Mouse (Mus musculus) right cerebral cortex, postnatal 25 days (tissue): ENCODE data around the gene Tmem9b.

ENCODE experiments used
- DNase-seq: peaks from one replicate; pipeline ENCODE4 v3.0.0; 2022

Gene Tmem9b

DNA sequence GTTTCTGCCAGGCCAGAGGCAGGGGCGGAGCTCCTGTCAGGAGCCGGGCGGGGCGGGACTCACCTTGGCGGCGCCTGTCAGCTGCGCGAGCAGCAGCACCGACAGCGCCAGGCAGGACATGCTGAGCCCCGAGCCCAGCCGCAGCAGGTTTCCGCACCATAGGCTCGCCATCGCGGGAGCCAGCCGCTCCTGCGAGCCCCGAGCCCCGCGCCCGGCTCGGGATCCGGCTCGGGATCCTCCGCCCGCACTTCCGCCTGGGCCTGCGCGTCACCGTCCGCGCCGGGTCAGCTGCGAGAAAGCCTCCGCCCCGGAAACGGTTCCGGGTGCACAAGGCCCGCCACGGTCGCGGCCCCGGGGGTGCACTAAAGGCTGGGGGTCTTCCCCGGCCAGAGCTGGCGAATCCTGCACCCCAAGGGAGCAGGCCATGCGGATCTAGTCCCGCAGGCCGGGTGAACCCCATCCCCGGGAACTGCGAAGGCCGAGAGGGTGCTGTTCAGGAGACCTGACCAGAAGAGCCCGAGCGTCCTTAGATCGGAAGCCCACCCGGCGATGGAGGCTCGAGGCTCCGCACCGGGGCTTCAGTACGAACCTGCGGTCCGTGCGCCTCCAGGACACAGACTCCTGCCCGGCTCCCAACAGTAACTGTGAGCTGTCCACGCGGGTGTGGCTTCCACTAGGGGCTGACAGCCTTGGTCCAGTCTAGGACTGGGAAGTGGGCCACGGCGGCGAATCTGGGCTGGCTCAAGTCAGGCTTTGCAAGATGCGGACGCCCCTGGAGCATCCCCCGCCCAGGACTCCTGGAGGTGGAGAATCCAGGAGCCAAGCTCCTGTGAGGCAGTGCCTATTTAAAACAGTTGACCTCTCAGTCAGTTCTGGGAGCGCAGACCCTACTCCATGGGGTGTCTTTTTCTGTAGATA lies at the start of gene Tmem9b:
Gene Tmem9b, minus strand, starts transcription at position 868 of the 918 bp plus-strand sequence.
- DNase-seq = peak; percentile 88

DNA sequence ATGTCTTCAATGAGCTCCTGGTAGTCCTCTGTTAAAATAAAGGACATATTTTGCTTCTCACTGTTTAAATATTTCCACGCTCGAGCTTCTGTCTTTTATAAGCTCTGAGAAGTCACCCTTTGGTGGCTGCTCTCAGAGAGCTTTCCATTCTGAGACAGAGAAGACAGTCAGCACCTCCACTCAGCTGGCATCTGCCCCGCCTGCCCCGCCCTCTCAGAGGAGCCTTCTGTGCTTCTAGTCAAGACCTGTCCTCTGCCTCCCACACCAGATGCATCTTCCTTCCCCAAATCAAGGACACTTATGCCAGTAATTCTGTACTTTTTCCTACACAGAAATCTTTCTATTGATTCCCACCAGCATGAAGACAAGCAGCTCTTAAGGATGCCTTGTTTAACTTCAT lies 48.0 kb upstream of the Tmem9b start:
- DNase-seq = no peak

DNA sequence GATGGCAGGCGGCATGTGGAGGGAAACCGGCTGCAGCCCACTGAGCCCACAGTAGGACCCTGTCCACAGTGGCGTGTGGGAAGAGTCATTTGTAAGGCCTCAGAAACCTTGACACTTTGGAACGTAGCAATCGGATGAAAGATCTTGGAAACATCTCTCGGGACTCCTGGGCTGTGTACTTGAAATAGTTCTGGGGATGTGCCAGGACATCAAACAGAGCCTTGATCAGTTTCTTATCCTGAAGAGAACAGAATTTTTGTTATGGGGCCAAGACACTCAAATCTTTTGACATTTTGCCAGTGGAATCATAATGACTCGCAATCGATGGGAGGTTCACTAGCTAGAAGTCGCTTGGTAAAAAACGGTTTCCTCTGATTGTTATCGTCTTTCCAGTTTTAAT lies 46.5 kb upstream of the Tmem9b start:
- DNase-seq = no peak

DNA sequence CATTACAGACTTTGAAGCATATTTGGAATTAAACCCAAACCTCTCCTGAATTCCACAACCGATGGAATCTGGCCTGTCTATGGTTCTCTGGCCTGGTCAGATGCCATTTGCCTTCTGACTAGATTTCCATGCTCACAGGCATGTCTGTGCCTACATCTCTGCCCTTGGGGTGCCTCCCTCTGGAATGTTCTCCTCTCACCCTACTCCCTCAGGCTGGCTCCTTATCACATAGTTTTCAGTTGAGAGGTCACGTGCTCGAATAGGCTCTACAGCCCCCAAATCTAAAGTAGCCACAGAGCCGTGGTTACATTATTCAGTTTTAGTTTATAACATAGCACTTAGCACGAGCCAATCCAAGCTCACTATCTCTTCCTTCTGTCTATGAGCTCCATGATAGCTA lies 42.9 kb upstream of the Tmem9b start:
- DNase-seq = no peak

DNA sequence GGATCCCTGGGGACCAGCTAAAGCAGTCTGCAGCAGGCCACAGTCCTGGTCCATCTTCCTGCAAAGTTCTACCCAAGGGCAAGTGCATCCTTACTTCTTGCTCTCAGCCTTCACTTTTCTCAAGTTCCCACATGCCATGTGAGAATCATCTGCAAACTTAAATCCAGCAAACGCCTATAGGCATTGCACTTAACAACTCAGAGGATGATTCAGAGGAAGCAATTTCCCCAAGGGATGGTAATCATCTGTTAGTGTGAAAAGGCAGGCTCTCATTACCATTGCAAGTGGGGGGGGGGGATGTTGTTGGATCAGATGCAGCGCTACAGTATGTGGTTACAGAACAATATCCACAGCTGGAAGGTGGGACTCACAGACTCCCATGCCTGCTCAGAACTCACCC lies 41.9 kb upstream of the Tmem9b start:
- no peak for DNase-seq

DNA sequence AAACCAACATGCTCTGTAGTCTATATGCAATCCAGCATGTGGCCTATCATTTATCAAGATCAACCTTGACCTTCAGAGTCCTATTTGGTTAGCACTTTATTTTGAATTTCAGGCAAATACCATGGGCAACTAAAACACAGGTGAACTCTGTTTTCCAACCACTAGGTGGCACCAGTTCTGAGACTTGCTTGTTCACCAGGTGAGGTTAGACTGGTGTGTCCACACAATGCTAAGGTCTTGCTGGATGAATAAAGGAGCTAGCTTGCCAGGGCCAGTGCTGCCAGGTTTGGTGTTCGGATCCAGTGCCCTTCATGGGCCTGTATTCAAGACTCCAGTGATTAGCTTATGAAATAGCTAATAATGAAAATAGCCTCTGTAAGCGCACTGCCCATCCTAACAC lies 40.1 kb upstream of the Tmem9b start:
- no peak for DNase-seq

DNA sequence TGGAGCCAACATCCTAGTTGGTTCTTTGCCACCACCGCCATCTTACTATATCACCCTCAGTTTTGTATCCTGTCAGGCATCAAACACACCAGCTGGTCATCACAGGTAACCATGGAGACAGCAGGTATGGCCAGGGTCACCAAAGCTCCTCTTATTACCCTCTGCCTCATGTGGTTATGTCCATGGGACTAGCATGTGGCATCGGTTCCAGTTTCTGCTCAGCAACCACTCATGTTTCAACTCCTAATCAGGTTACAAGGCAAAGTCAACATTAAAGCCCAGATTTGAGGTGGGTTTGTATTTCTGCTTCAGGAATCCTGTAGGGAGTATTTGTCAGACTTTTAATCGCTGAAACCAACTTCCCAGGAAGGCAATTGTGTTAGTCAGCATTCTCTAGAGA lies 38.1 kb upstream of the Tmem9b start:
- no peak for DNase-seq

DNA sequence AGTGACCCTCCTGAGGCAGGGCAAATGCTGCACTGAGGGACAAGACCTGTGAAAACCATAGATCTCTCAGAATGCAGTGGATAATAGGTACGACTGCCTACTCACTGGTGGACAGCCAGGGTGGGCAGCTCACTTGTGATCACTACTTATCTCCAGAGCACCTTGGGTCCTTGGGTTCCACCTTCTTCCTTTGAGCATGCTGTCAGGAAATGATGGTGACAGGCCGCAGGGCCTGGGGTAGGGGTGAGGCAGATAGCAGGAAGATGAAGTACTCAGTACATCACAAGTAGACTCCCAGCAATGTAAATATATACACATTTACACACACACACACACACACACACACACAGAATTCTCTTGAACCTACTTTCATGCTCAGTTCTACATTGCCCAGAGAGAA lies 35.2 kb upstream of the Tmem9b start:
- DNase-seq = no peak

DNA sequence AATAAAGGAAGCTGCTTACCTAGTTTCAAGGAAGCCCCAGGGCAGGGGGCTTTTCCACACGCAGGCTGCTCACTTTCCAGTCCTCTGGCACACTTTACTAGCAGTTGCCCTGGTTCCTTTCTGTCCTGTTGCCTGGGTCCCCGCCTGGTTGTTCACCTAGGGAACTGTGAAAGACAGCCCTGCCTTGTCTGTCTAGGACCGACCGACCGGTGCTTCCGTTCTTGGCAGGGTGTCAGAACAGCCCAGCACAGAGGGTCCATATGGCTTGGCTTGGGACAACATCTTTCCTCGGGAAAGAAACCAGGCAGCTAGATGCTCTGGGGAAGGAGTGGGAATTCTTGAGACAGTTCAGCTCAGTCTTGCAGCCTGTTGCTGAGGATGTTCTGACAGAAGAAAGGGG lies 30.6 kb upstream of the Tmem9b start:
- DNase-seq = no peak

DNA sequence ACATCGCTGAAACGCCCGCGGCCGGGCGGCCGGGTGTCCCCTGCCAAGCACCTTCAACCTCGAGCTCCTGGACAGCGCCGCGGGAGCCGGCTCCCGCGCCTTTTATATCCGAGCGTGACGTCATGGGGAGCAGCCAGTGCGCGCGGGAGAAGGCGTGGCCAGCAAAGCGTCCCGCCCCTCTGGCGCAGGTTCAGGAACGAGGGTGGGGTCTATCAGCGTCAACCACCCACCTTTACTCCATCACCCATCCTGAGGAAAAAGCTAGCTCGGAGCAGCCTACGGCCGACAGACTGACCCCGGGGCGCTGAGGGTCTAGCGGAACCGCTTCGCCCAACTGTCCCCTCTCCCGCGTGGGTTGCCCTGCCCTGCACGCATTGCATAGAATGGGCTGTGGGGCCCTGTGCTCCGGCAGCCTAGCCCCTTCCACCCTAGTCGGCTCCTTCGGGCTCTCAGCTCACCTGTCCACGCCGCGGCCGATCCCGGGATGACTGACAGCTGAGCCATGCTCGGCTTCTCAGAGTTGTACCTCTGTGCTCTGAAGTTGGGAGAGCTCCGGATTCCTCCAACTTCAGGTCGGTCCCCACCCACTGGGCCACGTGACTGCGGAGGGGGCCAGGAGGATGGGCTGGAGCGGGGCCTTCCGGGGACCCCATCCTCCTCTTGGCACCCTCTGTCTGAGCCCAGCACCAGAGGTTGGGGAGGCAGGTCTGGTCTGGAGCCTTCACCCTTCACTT lies 29.0 kb upstream of the Tmem9b start, which contains the start of gene Nrip3:
Gene Nrip3, minus strand, starts transcription at position 556 of the 734 bp plus-strand sequence.
- DNase-seq = peak; percentile 74

DNA sequence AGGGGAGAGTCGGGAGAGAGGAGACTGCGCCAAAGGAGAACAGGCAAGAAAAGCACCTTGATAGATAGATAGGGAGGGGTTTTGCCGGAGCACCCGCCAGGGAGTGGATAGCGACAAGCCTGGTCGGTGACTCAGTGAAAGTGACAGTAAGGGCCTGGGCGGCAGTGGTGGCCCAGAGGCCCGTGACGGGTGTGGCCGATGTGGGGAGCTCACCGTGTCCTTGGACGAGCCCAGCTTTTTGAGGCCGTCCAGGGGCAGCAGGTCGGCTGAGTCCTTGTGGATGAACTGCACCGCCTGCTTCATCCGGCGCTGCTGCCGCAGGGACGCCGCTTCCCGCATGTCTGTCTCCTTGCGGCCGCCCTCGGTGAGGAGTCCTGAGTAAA lies 28.4 kb upstream of the Tmem9b start:
- peak; percentile 35 for DNase-seq

DNA sequence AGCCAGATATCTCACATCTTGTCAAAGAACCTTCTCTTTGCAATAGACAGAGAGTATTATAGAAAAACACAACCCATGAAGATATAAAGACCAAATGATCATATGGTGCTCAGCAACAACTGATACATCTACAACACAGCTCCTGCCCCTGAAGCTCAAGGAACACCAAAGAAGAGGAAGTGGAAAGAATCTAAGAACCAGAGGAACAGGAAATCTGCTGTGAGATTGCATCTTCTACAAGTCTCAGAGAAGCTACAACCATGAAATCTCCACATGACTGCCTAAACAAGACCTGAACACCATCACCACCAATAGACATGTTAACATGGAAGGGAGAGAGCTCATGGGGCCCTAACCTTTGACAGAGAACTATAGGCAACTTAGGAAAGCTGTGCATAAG lies 19.6 kb upstream of the Tmem9b start:
- no peak for DNase-seq

DNA sequence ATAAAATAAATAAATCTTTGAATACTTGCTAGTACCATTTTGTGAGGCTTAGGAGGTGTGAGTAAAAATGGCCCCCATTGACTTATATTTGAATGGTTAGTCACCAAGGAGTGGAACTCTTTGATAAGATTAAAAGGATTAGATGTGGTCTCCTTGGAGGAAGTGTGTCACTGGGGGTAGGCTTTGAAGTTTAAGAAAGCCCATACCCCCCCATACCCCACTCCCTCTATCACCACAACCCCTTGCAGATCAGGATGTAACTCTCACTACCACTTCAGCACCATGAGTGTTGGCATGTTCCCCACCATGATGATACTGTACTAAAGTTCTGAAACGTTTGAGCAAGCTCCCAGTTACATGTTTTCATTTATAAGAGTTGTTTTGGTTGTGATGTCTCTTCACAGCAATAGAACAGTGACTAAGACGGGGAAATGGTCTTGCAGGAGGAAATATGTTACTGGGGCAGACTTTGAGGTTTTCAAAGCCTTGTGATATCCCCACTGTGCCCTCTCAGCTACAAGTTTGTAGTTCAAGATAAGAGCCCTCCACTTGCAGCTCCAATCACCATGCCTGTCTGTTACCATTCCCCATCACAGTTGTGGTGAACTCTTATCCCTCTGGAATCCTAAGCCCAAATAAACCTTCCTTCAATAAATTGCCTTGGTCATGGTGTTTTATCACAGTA lies 16.2 kb upstream of the Tmem9b start:
- no peak for DNase-seq

DNA sequence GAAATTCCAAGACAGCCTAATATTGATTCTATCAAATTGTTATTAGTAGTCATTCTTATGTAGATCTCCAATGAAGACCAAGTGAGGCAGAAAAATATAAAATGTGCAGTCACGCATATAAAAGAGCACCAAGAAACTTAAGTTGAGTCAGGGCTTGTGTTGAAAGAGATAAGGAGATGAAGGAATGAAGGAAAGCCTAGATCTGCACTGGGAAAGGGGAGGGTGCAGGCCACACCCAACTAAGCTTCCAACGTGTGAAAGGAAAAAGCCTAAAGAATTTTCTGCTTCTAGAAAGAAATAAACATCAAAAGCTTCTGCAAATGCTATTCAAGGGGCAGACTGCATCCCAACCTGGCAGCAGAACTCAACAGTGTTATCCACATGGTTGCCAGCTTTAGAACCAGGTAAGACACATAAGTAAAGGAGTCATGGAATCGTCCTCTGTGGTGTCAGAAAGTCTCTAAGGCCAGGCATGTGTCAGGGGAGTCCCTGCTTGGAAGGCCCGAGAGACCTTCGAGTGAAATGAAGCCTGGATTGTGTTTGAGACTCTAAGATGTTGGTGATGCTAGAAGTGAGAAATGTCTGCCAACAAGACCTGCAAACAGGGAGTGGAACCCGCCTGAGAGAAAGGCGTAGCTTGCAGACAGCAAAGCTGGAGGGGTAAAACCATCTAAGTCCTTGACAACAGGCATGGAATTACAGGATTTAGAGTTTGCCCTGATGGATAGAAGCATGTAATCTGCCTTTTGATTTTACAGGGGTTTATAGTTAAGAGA lies 15.1 kb upstream of the Tmem9b start:
- DNase-seq = no peak

DNA sequence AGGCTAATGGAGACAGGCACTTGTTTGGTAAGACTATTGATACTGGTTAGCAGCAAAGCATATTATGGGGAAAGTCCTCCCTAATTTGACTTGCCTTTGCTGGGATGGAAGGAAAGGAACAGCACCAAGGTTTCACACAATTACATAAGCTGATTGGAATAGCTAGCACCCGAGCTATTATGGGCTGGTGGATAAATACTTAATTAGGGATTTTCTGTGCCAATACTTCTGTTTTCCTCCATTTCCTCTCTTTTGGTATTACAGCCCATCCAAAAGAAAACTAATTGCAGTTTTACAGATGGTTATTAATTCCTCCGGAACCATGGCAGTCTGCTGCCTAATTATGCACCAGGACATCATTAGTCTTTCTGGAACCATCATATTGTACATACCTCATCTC lies 11.3 kb upstream of the Tmem9b start:
- DNase-seq = no peak

DNA sequence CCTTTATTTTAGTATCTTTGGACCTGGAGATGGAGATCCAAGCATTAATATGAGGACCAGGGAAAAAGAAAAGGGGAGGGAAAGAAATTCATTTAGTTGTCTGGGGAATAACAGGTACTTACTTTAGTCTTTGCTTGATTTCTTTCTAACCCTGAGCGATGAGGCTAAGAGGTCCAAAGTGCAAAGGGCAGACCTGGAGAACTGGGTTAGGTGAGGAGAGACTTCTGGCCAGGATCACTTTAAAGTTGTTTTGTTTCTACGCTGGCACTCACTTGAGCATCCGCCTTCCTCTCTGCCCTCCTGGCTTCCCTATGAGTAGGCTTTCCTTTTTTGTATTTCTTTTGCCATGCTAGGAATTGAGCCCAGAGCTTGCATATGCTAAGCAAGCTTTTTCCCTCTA lies 3.6 kb upstream of the Tmem9b start:
- DNase-seq = no peak

DNA sequence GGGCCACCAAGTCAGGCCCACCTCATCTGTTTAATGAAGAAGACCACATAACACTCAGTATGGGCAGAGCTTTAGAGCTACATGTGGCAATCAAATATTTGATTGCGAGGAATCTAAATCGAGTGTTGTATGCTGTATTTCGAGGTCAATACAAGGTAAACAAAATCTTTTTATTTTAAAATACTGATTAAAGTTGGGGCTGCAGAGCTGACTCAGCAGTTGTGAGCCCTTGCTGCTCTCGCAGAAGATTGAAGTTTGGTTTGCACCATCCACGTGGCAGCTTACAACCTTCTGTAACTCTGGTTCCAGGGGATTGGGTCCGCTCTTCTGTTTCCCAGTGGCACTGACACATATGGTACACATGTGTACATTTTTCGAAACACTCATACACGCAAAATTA lies 1.4 kb upstream of the Tmem9b start:
- no peak for DNase-seq

DNA sequence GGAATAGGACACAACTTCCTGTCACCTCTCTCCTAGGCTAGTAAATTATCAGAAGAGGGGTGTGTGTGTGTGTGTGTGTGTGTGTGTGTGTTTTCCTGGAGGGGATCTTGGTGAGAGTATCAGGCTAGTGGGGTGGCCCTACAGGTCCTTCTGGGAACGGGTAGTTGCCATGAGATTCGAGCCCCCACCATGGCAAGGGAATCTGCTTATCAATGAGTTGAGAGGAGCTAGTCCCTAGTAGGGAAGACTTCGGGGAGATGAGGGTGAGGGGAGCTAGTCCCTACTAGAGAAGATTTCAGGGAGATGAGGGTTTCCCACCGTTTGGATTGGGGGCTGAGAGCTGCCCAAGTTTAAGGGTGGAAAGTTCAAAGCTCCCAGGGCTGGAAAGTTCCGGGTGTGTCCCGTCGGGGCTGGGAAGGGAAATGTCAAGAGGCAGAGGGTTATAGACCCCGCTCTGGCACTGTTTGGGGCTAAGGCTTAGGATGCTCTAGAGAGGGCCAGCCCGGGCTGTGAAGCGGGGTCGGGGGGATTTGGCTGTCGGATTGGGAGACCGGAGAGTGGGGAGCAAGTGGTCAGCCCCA lies 1.2 kb downstream of the Tmem9b start:
- no peak for DNase-seq

DNA sequence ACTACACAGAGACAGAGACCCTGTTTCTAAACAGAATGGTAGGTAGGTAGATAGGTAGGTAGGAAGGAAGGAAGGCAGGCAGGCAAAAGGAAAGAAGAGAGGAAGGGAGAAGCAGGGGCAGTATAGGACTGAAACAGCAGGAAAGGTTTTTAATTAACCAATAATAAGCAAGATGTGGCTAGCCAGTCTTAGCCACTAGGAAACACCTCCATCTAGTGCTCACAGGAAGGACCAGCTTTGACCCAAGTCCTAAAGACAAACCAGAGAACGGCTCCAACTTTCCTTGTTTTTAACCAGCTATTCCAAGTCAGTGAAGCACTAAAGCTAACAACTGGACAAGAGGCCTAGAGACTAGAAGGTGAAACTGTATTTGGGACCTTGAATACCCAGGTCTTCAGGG lies 4.9 kb downstream of the Tmem9b start:
- no peak for DNase-seq

DNA sequence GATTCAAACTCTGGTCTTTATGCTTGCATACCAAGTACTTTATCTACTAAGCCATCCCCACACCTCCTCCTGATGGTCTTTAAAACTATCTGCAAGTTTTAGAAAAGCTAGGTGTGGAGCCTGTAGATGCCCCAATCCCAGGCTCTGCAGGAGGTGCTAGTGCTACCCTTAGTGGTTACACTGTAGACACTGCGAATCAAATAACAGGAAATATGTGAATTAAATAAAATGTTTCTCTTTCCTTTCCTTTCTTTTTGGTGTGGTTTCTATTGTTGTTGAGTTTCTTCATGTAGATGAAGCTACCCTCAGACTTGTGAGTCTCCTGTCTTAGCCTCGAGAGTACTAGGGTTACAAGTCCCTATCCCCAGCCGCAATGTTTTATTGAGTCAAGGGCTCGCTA lies 11.0 kb downstream of the Tmem9b start:
- DNase-seq = no peak

DNA sequence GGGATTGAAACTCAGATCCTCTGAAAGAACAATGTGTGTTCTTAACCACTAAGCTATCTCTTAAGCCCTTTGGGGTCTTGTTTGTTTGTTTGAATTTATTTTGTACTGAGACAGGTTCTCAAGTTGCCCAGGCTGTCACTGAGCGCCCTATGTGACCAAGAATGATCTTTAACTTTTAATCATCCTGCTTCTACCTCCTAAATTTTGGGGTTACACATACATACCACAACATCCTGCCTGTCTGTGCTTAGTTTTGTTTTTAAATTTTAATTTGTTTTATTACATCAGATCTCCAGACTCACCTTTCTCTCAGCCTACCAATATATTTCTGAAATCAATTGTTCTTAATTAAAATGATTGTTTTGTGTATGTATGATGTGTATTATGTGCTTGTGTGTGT lies 11.6 kb downstream of the Tmem9b start:
- DNase-seq = no peak

DNA sequence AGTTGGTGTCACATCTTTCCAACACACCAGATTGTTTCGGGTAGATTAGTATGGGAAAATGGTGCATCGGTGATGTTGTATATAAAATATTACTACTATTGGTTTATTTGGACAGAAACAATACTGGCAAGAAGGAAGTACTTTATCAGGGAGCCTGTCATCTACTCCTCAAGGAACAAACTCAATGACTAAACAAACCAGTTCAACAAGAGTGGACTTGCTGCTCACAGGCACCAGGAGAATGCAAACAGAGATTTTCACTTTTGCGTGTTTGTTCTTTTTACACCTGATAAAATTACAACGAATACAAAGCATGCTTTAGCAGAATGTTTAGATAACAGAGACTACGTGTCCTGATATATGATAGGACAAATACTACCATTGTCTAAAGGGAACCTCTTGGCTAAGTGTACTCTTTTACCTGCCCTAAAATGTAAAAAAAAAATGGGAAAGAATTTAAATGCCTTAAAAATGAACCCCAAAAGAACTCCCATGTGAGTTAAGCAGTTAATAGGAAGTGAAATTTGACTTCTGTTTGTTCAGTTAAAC lies 12.8 kb downstream of the Tmem9b start:
- DNase-seq = no peak
